43 mouse cellular contexts compared by ENCODE assay signal in genomic region chr17:69487884-69488283, GRCm38 (mm10). TPM values are rescaled to one million over a fixed set of nuclear protein-coding genes. Genes with fewer than 3 reads are reported as not detected.
"Had no signal": no experiment of that assay in that cellular context is flagged by ENCODE, and none has a peak within 500 bp of the region (broad histone marks: within the 10 kb centered on the region; RNA-seq: fewer than 3 reads in every experiment).

No protein-coding gene starts in this region.

- H3K27ac ChIP-seq: heart, embryonic 10.5 days; heart, embryonic 13.5 days; heart, embryonic 15.5 days; hindbrain, embryonic 10.5 days; hindbrain, embryonic 12.5 days; hindbrain, embryonic 13.5 days; hindbrain, embryonic 14.5 days; hindbrain, embryonic 15.5 days; hindbrain, postnatal 0 days; intestine, embryonic 15.5 days; kidney, embryonic 15.5 days; kidney, postnatal 0 days; layer of hippocampus, adult 2 months had no signal

- H3K27me3 ChIP-seq: heart, embryonic 12.5 days; heart, embryonic 13.5 days; heart, embryonic 15.5 days; hindbrain, embryonic 12.5 days; hindbrain, embryonic 13.5 days; hindbrain, embryonic 15.5 days; intestine, embryonic 15.5 days; kidney, embryonic 15.5 days had no signal

- H3K36me3 ChIP-seq: heart, embryonic 10.5 days; heart, embryonic 12.5 days; heart, embryonic 13.5 days; heart, embryonic 15.5 days; hindbrain, embryonic 10.5 days; hindbrain, embryonic 12.5 days; hindbrain, embryonic 13.5 days; hindbrain, embryonic 15.5 days; intestine, embryonic 15.5 days; kidney, embryonic 15.5 days had no signal

- H3K9ac ChIP-seq: heart, embryonic 12.5 days; heart, embryonic 13.5 days; heart, embryonic 15.5 days; hindbrain, embryonic 12.5 days; hindbrain, embryonic 13.5 days; hindbrain, embryonic 14.5 days; hindbrain, embryonic 15.5 days; intestine, embryonic 15.5 days; kidney, embryonic 15.5 days had no signal

- H3K4me1 ChIP-seq: heart, embryonic 10.5 days; heart, embryonic 12.5 days; heart, embryonic 13.5 days; heart, embryonic 15.5 days; hindbrain, embryonic 10.5 days; hindbrain, embryonic 12.5 days; hindbrain, embryonic 13.5 days; hindbrain, embryonic 15.5 days; intestine, embryonic 15.5 days; kidney, embryonic 15.5 days had no signal

- DNase-seq: heart, postnatal 10 days; heart, postnatal 14 days; heart, postnatal 36 days; heart, postnatal 4 days; kidney, adult 11 months; kidney, adult 18-20 months; kidney, adult 2 months; kidney, adult 8-10 months; kidney, adult 9 months; kidney, postnatal 10 days; kidney, postnatal 14 days; kidney, postnatal 36 days; kidney, postnatal 4 days; layer of hippocampus, adult 9-11 months; layer of hippocampus, postnatal 36 days had no signal

- H3K9me3 ChIP-seq: heart, embryonic 10.5 days; heart, embryonic 15.5 days; hindbrain, embryonic 10.5 days; hindbrain, embryonic 12.5 days; hindbrain, embryonic 15.5 days; intestine, embryonic 15.5 days; kidney, embryonic 15.5 days had no signal

- H3K4me3 ChIP-seq: heart, embryonic 10.5 days; heart, embryonic 12.5 days; heart, embryonic 13.5 days; heart, embryonic 15.5 days; hindbrain, embryonic 10.5 days; hindbrain, embryonic 12.5 days; hindbrain, embryonic 13.5 days; hindbrain, embryonic 15.5 days; intestine, embryonic 15.5 days; kidney, embryonic 15.5 days; layer of hippocampus, adult 2 months had no signal

- ATAC-seq: hindbrain, embryonic 16.5 days; hindbrain, postnatal 0 days; inflammation-experienced regulatory T-cells, adult 6 months; intestine, embryonic 15.5 days; intestine, embryonic 16.5 days; intestine, postnatal 0 days had no signal

- H3K4me2 ChIP-seq: heart, embryonic 11.5 days; heart, embryonic 12.5 days; heart, embryonic 13.5 days; heart, embryonic 15.5 days; hindbrain, embryonic 12.5 days; hindbrain, embryonic 13.5 days; hindbrain, embryonic 14.5 days; hindbrain, embryonic 15.5 days; intestine, embryonic 15.5 days; kidney, embryonic 15.5 days had no signal

RNA-seq across cellular contexts. Expression of gene Akain1, which starts 48.8 kb away (rescaled TPM):
- total RNA-seq: heart, adult 8-10 months; heart, postnatal 10 days; heart, postnatal 14 days; heart, postnatal 36 days; hematopoietic stem cell, adult 5-6 weeks had no signal
- polyA plus RNA-seq: heart, embryonic 10.5 days; heart, embryonic 11.5 days; heart, embryonic 12.5 days; heart, embryonic 13.5 days; heart, embryonic 14.5 days; heart, embryonic 15.5 days; heart, postnatal 0 days; hindbrain, embryonic 11.5 days; inflammation-experienced regulatory T-cells, adult 6 months; intestine, embryonic 14.5 days; intestine, embryonic 15.5 days; intestine, embryonic 16.5 days; intestine, postnatal 0 days; kidney, adult 2 months; kidney, embryonic 14.5 days; kidney, embryonic 15.5 days; kidney, embryonic 16.5 days; kidney, postnatal 0 days; large intestine, adult 2 months had no signal
